Mouse (Mus musculus): Measurements from ENCODE around the gene Prkcb.

The Prkcb gene

DNA sequence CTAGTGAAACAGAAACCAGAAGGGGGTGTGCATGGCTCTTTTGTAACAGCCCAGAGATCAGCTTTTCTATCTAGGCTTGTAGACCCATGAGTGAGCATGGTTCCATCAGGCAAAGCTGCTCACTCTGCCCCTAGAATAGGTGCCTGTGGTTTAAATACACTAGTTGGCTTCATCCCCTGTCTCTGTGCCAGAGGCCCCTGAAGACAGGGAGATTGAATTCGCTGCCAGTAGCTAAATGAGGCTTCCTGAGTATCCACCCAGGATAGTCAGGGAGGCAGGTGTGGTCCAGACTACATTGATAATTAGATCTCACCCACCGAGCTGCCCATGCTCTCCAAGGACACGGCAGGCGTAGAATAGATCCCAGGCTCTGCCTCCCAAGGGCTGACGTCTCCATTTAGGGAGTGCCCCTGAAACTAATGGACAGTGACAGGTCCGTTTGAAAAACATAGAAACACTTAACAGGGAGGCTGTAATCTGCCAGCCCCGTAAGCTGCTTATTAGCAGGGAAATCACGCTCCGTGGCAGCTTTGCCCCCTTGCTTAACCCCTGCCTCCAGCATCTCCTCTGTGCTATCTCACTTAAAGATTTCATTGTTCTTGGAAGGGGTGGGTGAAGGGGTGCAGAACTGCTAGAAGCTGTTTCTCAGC, 333.7 kb downstream of the Prkcb start:
- DNase-seq: no peak

DNA sequence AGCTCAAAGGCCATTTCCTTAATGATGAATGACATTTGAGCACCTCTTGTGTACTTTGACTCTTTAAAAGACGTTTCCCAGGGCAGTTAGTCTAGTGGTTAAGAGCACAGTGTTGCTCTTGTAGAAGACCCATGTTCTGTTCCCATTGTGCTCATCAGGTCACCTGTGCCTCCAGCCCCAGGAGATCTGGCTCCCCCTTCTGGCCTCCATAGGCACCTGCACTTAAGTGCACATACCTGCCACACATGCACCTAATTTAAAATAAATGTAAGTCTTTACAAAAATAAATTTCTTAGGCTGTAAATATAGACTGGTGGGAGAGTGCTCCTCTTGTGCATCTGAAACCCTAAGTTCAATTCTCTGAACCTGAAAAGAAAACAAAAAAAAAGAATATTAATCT, 335.2 kb downstream of the Prkcb start:
- DNase-seq: no peak

- DNase-seq: no peak
Measured at GRCm38 (mm10) chr7:122628050-122628449, 339.5 kb downstream of the Prkcb start.

DNA sequence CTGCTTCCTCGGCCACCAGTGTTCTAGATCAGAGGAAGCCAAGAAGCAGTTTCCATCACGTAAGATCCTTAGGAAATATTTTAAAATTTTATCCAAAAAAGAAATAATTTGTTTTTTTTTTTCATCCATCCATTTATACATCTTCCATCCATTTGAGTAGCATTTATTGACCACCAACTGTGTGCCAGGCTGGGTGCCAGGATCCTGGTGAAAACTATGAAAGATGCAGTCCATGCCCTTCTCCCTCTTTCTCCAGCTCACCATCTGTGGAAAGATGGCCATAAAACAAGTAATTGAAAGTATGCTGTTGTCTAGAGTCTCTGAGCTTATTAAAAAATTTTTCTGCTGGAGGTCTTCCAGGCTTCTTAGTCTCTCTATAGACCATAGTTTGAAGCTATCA, 341.8 kb downstream of the Prkcb start:
- DNase-seq: no peak

- no peak for DNase-seq
Measured at GRCm38 (mm10) chr7:122631151-122631550, 342.6 kb downstream of the Prkcb start.

DNA sequence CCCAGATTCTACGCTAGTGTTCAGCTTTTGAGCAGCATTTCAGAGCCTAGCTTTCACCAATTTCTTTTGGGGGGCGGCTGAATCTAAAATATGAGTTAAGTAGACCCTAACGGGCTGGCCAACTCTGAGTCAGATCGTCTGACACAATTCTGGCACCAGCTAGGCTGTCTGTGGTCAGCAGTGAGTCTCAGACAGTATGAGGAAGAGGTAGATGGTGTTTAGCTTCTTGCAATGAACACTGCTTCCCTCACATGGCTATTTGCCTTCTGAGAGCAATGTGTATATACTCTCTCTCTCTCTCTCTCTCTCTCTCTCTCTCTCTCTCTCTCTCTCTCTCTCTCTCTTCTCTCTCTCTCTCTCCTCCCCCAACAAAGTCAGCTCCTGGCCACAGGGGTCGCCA, 344.4 kb downstream of the Prkcb start:
- DNase-seq: no peak

DNA sequence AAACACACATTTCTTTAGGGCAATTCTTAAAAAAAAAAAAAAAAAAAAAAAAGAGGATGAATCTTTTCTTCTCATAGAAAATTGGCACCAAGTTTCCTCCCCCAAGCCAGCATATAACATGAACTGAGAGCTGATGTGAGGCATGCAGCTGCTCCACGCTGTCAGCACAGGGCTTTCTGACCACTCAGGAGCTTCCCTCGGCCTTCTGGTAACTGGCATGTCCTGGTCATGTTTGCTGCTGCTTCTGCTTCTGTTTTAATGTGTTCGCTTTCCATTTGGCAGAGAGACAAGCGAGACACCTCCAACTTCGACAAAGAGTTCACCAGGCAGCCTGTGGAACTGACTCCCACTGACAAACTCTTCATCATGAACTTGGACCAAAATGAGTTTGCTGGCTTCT, 344.9 kb downstream of the Prkcb start:
- no peak for DNase-seq

DNA sequence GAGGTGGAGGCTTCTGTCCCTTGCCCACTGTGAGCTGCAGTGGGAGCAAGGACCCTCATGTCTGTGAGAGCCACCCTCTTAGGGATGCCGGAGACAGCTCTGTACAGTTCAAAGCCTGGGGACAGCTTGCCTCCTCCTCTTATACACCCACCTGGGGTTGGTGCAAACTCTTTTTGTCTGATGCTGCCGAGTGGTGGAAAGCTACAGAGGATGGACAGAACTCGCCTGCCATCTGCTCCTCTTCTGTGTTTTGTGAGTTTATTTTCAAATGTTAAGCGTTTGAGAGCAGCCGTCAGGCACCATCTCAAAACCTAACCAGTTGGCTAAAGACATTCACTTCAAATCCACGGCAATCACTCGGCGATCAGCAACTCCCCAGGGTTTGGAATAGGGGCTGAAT, 355.1 kb downstream of the Prkcb start:
- no peak for DNase-seq

- DNase-seq: no peak
Measured at GRCm38 (mm10) chr7:122649306-122649705, 360.8 kb downstream of the Prkcb start.

DNA sequence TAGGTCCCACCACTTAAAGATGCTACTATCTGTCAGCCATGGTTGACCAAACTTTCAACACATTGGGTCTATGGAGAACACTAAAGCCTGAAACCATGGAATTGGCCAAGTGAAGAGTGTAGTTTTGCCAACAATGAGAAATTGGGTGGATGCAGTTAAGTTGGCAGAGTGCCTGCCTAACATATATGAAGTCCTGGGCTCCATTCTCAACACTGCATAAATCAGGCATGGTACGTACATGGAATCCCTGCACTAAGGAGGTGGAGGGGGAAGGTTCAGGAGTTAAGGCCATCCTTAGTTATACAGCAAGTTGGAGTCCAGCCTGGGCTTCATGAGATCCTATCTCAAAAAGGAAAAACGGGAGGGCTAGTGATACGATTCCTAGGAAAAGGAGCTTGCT, 364.0 kb downstream of the Prkcb start:
- DNase-seq: no peak

GRCm38 (mm10) chr7:122656671-122657070, 368.1 kb downstream of the Prkcb start:
- no peak for DNase-seq

DNA sequence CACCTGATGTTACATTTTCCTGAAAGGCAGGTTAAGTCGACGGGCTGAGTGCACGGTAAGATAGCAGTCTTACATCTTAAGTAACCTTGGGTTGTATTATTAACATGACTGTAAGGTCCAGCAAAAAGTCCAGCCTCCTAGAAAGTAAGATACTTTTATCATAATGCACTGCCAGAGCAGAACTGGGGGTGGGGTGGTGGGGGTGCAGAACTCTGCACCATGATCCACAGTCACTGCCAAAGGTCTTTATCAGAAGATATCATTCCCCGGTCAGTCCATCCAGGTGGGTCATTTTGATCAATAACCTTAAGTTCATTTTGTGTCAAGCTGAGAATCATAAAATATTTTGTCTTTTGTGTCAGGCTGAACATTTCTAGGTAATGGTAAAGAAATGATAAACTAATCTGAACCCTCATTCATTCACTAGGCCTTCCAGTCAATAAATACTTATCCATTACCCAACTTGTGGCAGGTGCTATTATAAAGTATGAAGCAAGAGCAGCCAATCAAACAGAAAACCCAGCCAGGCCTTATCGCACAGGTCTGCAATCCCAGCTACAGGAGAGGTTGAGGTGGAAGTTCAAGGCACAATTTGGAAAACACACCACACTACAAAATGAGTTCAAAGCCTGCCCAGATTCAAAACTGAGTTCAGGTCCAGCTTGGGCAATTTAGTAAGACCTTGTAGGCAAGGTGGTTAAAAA, 369.0 kb downstream of the Prkcb start:
- DNase-seq: no peak

DNA sequence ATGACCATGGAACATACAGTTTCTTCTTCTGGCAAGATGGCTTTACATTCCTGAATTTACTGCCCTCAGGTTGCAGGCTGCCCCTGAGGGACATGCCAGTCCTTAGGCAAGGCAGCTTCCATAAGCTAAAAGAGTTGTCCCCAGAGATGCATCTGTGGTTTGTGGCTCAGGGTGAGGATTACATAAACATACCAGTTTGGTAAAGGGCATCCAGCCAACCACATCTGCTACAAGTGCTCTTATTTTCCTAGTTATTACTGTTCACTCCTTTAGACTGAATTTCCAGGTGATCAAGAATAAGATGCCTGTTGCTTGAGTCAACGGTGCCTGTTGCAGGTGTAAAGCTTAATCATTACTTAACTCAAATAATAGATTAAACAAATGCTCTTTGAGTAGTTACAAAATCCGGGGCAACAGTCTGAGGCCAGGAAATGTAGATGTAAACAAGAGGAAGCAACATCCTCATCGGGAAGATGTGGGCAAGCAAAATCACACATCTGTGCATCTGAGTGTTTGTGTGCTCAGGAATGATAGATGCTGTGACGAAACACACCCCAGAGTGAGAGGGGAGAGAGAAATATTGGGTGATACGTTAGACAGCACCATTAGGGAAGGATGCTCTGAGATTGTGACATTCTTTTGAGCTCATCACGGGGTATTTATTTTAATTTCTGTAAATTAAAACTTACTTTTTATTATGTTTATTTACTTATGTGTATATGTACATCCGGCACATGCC, 376.9 kb downstream of the Prkcb start:
- no peak for DNase-seq

DNA sequence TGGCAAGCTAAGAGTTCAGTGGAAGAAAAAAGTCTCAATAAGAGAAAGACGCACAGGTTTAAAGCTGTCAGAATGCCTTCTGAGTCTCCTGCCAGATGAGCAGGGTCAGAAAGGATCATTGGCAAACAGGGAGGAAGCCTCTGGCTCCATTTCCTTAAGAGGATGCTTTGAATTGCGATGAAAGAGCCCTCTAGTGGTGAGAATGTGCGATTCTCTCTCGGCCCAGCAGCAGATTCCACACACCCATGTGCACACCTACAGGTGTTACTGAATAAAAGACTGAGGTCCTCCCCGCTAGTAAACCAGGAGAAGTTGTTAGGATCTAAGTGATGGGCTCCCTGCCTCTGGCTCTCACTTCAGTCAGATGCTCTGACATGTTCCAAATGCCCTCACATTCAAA, 379.4 kb downstream of the Prkcb start:
- peak in 1 of 2 experiments; percentile 12 for DNase-seq

DNA sequence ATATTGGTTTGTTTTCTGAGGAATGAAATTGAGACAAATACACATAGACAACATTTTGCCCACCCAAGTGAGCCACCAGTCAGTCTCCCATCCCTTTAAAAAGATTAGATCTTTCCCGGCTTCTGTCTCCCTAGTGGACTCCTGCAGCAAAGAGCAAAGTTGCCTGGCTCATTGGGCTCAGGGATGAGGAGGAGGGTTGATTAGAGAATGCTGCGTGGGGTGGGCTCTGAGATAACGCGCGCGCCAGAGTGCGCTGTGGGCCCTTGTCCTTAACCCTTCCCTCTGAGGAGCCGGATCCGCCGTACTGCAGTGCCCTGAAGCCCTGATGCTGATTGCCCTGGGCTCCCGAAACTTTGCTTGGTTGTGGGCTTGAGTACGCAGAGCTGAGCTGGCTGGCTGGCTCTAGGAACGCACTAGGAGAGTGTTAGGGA, 381.9 kb downstream of the Prkcb start, which contains the start of gene Cacng3:
Cacng3 (plus strand) TSS at position 51 of the 431 bp plus-strand sequence.
- no peak for DNase-seq

- peak; percentile 36 to 48 for DNase-seq
Measured at GRCm38 (mm10) chr7:122670873-122671641, 382.5 kb downstream of the Prkcb start.

DNA sequence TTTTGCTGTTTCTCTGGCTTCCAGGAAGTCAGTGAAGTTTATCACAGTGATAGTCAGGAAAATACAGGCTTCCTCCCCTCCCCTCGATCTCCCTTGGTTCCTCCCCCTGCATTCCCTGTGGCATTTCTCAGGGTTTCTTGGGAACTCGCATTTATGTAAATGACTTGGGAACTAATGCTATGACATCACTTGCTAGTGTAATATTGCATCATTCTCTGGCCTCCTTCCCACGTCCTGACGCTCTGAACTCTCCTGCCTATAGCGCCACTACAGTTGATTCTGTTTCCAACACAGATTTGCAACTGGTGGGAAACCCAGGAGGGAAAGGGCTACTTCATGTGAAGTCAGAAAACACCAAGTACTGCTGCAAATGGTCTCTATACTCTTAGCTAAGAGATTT, 384.4 kb downstream of the Prkcb start:
- no peak for DNase-seq

- no peak for DNase-seq
Measured at GRCm38 (mm10) chr7:122675207-122675606, 386.7 kb downstream of the Prkcb start.
